Mouse (Mus musculus) MEL (cell line): Measurements from ENCODE around the gene Actl6a. TPM values are rescaled to one million over a fixed set of nuclear protein-coding genes. Genes with fewer than 3 reads are reported as not detected.
A peak's percentile ranks its signal among the peaks of the same experiment; 100 is the strongest.

ENCODE experiments used
- DNase-seq: peaks from one replicate; pipeline ENCODE4 v3.0.0; 2011; ENCODE audit warnings: low read depth, low spot score
- H3K27ac ChIP-seq: 2 replicates; pipeline ENCODE4 v1.5.1; 2012; ENCODE audit warnings: low read depth, mild to moderate bottlenecking, control low read depth, low read length, moderate library complexity; ENCODE audit not compliant: control insufficient read depth
- H3K27me3 ChIP-seq, 2 experiments: fragments of 150-350 bp in 1 of 2; sonication (generic) in 1 of 2; 2 replicates each; pipeline ENCODE4 v1.6.1; 2012; ENCODE audit warnings: low read length in 2 of 2, mild to moderate bottlenecking in 2 of 2, improper control_type of control experiment in 1 of 2, moderate library complexity in 1 of 2; ENCODE audit not compliant: insufficient read depth in 2 of 2, control insufficient read depth in 1 of 2
- H3K36me3 ChIP-seq, 2 experiments: 2 replicates each; pipeline ENCODE4 v1.6.1; 2012 to 2014; ENCODE audit warnings: low read length in 2 of 2, improper control_type of control experiment in 1 of 2, inconsistent platforms in 1 of 2, mild to moderate bottlenecking in 1 of 2; ENCODE audit not compliant: insufficient read depth in 2 of 2, control insufficient read depth in 1 of 2
- H3K4me1 ChIP-seq, 2 experiments: fragments of 150-350 bp in 1 of 2; sonication (generic) in 1 of 2; 2 replicates each; pipeline ENCODE4 v1.6.1; 2012; ENCODE audit warnings: low read length in 2 of 2, improper control_type of control experiment in 1 of 2, mild to moderate bottlenecking in 1 of 2; ENCODE audit not compliant: insufficient read depth in 2 of 2, control insufficient read depth in 1 of 2
- H3K4me3 ChIP-seq, 2 experiments: fragments of 150-350 bp in 1 of 2; sonication (generic) in 1 of 2; 2 replicates each; pipeline ENCODE4 v1.5.1; 2012; ENCODE audit warnings: low read depth in 2 of 2, low read length in 2 of 2, mild to moderate bottlenecking in 2 of 2, moderate library complexity in 2 of 2, control low read depth in 1 of 2, improper control_type of control experiment in 1 of 2; ENCODE audit not compliant: control insufficient read depth in 1 of 2, insufficient read depth in 1 of 2
- H3K79me2 ChIP-seq: 2 replicates; pipeline ENCODE4 v1.6.1; 2012; ENCODE audit warnings: mild to moderate bottlenecking, low read length, moderate library complexity; ENCODE audit not compliant: control insufficient read depth, poor library complexity, insufficient read depth
- H3K9ac ChIP-seq: 2 replicates; pipeline ENCODE4 v1.6.1; 2012; ENCODE audit warnings: low read depth, mild to moderate bottlenecking, control low read depth, low read length, moderate library complexity; ENCODE audit not compliant: control insufficient read depth, poor library complexity, severe bottlenecking
- H3K9me3 ChIP-seq: fragments of 150-350 bp; sonication (generic); replicated peaks from 2 replicates; pipeline ENCODE4 v1.6.1; 2012; ENCODE audit warnings: mild to moderate bottlenecking, low read length, improper control_type of control experiment, moderate library complexity; ENCODE audit not compliant: insufficient read depth
- CHD2 ChIP-seq: IDR thresholded peaks from 2 replicates; pipeline ENCODE4 v1.6.1; 2011; ENCODE audit warnings: low read length, improper control_type of control experiment
- E2F4 ChIP-seq: IDR thresholded peaks from 2 replicates; pipeline ENCODE4 v1.6.1; 2011; ENCODE audit warnings: low read depth, low read length, improper control_type of control experiment, borderline replicate concordance
- EP300 ChIP-seq, 2 experiments: IDR thresholded peaks; 2 replicates each; pipeline ENCODE4 v1.6.1; 2011; ENCODE audit warnings: improper control_type of control experiment in 2 of 2, low read length in 2 of 2, low read depth in 1 of 2, mild to moderate bottlenecking in 1 of 2
- ETS1 ChIP-seq: IDR thresholded peaks from 2 replicates; pipeline ENCODE4 v1.6.1; 2012; ENCODE audit warnings: low read depth, mild to moderate bottlenecking, inconsistent platforms, low read length, improper control_type of control experiment, moderate library complexity
- GATA1 ChIP-seq: IDR thresholded peaks from 2 replicates; pipeline ENCODE4 v1.6.1; 2011; ENCODE audit warnings: low read depth, low read length, improper control_type of control experiment
- HCFC1 ChIP-seq: IDR thresholded peaks from 2 replicates; pipeline ENCODE4 v1.6.1; 2012; ENCODE audit warnings: low read depth, mild to moderate bottlenecking, inconsistent platforms, low read length, improper control_type of control experiment, moderate library complexity
- JUND ChIP-seq: IDR thresholded peaks from 2 replicates; pipeline ENCODE4 v1.6.1; 2011; ENCODE audit warnings: low read depth, mild to moderate bottlenecking, improper control_type of control experiment, low read length
- KAT2A ChIP-seq: conservative IDR thresholded peaks from 2 replicates; pipeline ENCODE4 v1.6.1; 2012; ENCODE audit warnings: low read depth, low read length, improper control_type of control experiment, inconsistent platforms
- MAFK ChIP-seq: IDR thresholded peaks from 2 replicates; pipeline ENCODE4 v1.6.1; 2011; ENCODE audit warnings: low read depth, mild to moderate bottlenecking, low read length, improper control_type of control experiment, borderline replicate concordance
- MAX ChIP-seq: IDR thresholded peaks from 2 replicates; pipeline ENCODE4 v1.6.1; 2011; ENCODE audit warnings: low read length, improper control_type of control experiment
- MEF2A ChIP-seq: IDR thresholded peaks from 2 replicates; pipeline ENCODE4 v1.6.1; 2014; ENCODE audit warnings: low read depth, mild to moderate bottlenecking, inconsistent platforms, low read length, improper control_type of control experiment; ENCODE audit not compliant: poor library complexity, insufficient replicate concordance, severe bottlenecking; ENCODE audit errors: extremely low read depth
- MXI1 ChIP-seq: IDR thresholded peaks from 2 replicates; pipeline ENCODE4 v1.6.1; 2011; ENCODE audit warnings: mild to moderate bottlenecking, low read depth, low read length, improper control_type of control experiment
- MYC ChIP-seq: IDR thresholded peaks from 2 replicates; pipeline ENCODE4 v1.6.1; 2011; ENCODE audit warnings: low read depth, mild to moderate bottlenecking, low read length, improper control_type of control experiment, moderate library complexity
- NELFE ChIP-seq: IDR thresholded peaks from 2 replicates; pipeline ENCODE4 v1.6.1; 2011; ENCODE audit warnings: low read depth, low read length, improper control_type of control experiment
- NRF1 ChIP-seq: IDR thresholded peaks from 2 replicates; pipeline ENCODE4 v1.6.1; 2014; ENCODE audit warnings: low read depth, mild to moderate bottlenecking, inconsistent platforms, low read length, improper control_type of control experiment, moderate library complexity; ENCODE audit not compliant: poor library complexity, insufficient read depth, severe bottlenecking
- POLR2AphosphoS2 ChIP-seq: IDR thresholded peaks from 2 replicates; pipeline ENCODE4 v1.6.1; 2011; ENCODE audit warnings: low read length, improper control_type of control experiment
- POLR2AphosphoS5 ChIP-seq: IDR thresholded peaks from 2 replicates; pipeline ENCODE4 v1.6.1; 2012; ENCODE audit warnings: low read depth, borderline replicate concordance, mild to moderate bottlenecking, inconsistent platforms, low read length, moderate library complexity, mixed read lengths
- RCOR1 ChIP-seq: IDR thresholded peaks from 2 replicates; pipeline ENCODE4 v1.6.1; 2012; ENCODE audit warnings: low read depth, mild to moderate bottlenecking, inconsistent platforms, low read length, improper control_type of control experiment
- SIN3A ChIP-seq: IDR thresholded peaks from 2 replicates; pipeline ENCODE4 v1.6.1; 2012; ENCODE audit warnings: low read length, improper control_type of control experiment, inconsistent platforms
- SMC3 ChIP-seq: IDR thresholded peaks from 2 replicates; pipeline ENCODE4 v1.6.1; 2011; ENCODE audit warnings: low read depth, low read length, improper control_type of control experiment
- USF2 ChIP-seq, 2 experiments: IDR thresholded peaks; 2 replicates each; pipeline ENCODE4 v1.6.1; 2011 to 2012; ENCODE audit warnings: improper control_type of control experiment in 2 of 2, low read length in 2 of 2, borderline replicate concordance in 1 of 2, inconsistent platforms in 1 of 2, low read depth in 1 of 2, mild to moderate bottlenecking in 1 of 2; ENCODE audit not compliant: insufficient read depth in 1 of 2
- ZC3H11A ChIP-seq: IDR thresholded peaks from 2 replicates; pipeline ENCODE4 v1.6.1; 2012; ENCODE audit warnings: low read depth, mild to moderate bottlenecking, inconsistent platforms, low read length, improper control_type of control experiment
- polyA plus RNA-seq, 2 experiments: library from polyadenylated mRNA; stranded (reverse) in 1 of 2; unstranded in 1 of 2; fragments of >175 nt in 1 of 2; fragments of >200 nt in 1 of 2; gene quantifications; 2 replicates each; pipeline versions ENCODE4 v1.2.1 to v1.2.4; 2012; ENCODE audit warnings: low replicate concordance in 2 of 2, low read depth in 1 of 2; ENCODE audit not compliant: insufficient read length in 2 of 2, insufficient read depth in 1 of 2, missing spikeins in 1 of 2
- total RNA-seq: library from RNA; depleted of rRNA; stranded (reverse); fragments of 300-350 nt; gene quantifications from 2 replicates; pipeline ENCODE4 v1.2.3, GENCODE M21; 2012

The Actl6a gene
- total and polyA plus RNA-seq, 3 experiments = 129 to 175 TPM; not detected in 1

- Histone ChIP-seq H3K27ac (no peak overlapping the region), H3K9ac (no peak overlapping the region), H3K4me3 (no peak overlapping the region), H3K36me3 (peaks cover 0 to 38% of the 10 kb centered on the region in 2 experiments; a peak in 2 of 4 replicates), H3K4me1 (peaks cover 33 to 46% of the 10 kb centered on the region in 2 experiments), H3K27me3 (no peaks in the 10 kb centered on the region), H3K79me2 (no peaks in the 10 kb centered on the region), H3K9me3 (no peaks in the 10 kb centered on the region)
- TF ChIP-seq SIN3A (no peak), RCOR1 (no peak), ZC3H11A (no peak), POLR2AphosphoS2 (no peak), CHD2 (no peak), USF2 (IDR thresholded peaks at IDR 0.05; ENCODE audit: borderline replicate concordance in 1 of 2, insufficient read depth in 1 of 2, low read depth in 1 of 2, low read length in 2 of 2) (no peak), POLR2AphosphoS5 (no peak), MXI1 (no peak), SMC3 (no peak), KAT2A (no peak), EP300 (IDR thresholded peaks at IDR 0.05; ENCODE audit: low read depth in 1 of 2, low read length in 2 of 2) (no peak), NRF1 (no peak), MAX (no peak), MAFK (no peak), MYC (no peak), NELFE (no peak), HCFC1 (no peak), ETS1 (no peak), JUND (no peak), MEF2A (no peak)
- no peak for DNase-seq
Measured at GRCm38 (mm10) chr3:32659506-32659905, 46.6 kb upstream of the Actl6a start.

- no peak for TF ChIP-seq KAT2A
- TF ChIP-seq GATA1 = 0 out of 2 replicates have a peak, but pooled peaks have one; percentile 43
- peak; percentile 69; the same call in 1 of the 2 replicates for TF ChIP-seq MEF2A
- no peak for TF ChIP-seq E2F4
- Histone ChIP-seq H3K9ac (no peak overlapping the region), H3K9me3 (no peaks in the 10 kb centered on the region), H3K79me2 (no peaks in the 10 kb centered on the region), H3K27ac (no peak overlapping the region), H3K4me1 (peaks cover 33 to 46% of the 10 kb centered on the region in 2 experiments), H3K4me3 (no peak overlapping the region), H3K36me3 (peaks cover 0 to 38% of the 10 kb centered on the region in 2 experiments; a peak in 2 of 4 replicates), H3K27me3 (no peaks in the 10 kb centered on the region)
- DNase-seq = no peak
Measured at GRCm38 (mm10) chr3:32660276-32660675, 45.8 kb upstream of the Actl6a start.
